Mouse (Mus musculus) embryonic facial prominence, embryonic 11.5 days (tissue): ENCODE results near the gene Sapcd2. TPM values are rescaled to one million over a fixed set of nuclear protein-coding genes. Genes with fewer than 3 reads are reported as not detected.
A peak's percentile ranks its signal among the peaks of the same experiment; 100 is the strongest.

ENCODE experiments used
- ATAC-seq: fragments of 200-750 bp; cut with Nextera tagmentation; replicated peaks from 2 replicates; pipeline ENCODE4 v1.8.0; 2017; ENCODE audit warnings: low read depth; ENCODE audit not compliant: insufficient number of reproducible peaks, low FRiP score, low TSS enrichment
- DNase-seq: peaks from one replicate; pipeline ENCODE4 v3.0.0-alpha.2; 2015; ENCODE audit warnings: low spot score
- H3K27ac ChIP-seq: fragments of 300-500 bp; sonication (generic); replicated peaks from 2 replicates; pipeline ENCODE4 v1.5.1; 2014; ENCODE audit warnings: mild to moderate bottlenecking, low read depth, low read length, control low read depth
- H3K27me3 ChIP-seq: fragments of 300-500 bp; sonication (generic); 2 replicates; pipeline ENCODE4 v1.6.1; 2014; ENCODE audit warnings: mild to moderate bottlenecking, low read length, moderate library complexity, mixed read lengths; ENCODE audit not compliant: control insufficient read depth, insufficient read depth
- H3K36me3 ChIP-seq: fragments of 300-500 bp; sonication (generic); replicated peaks from 2 replicates; pipeline ENCODE4 v1.6.1; 2014; ENCODE audit warnings: low read depth, mild to moderate bottlenecking, low read length, moderate library complexity, mixed read lengths; ENCODE audit not compliant: control insufficient read depth, insufficient read depth
- H3K4me1 ChIP-seq: fragments of 300-500 bp; sonication (generic); 2 replicates; pipeline ENCODE4 v1.6.1; 2014; ENCODE audit warnings: low read length, mixed read lengths; ENCODE audit not compliant: control insufficient read depth, insufficient read depth
- H3K4me2 ChIP-seq: fragments of 300-500 bp; sonication (generic); 2 replicates; pipeline ENCODE4 v1.6.1; 2014; ENCODE audit warnings: low read depth, mild to moderate bottlenecking, control low read depth, low read length, moderate library complexity
- H3K4me3 ChIP-seq: fragments of 300-500 bp; sonication (generic); 2 replicates; pipeline ENCODE4 v1.5.1; 2014; ENCODE audit warnings: low read depth, low read length, control low read depth
- H3K9ac ChIP-seq: fragments of 300-500 bp; sonication (generic); replicated peaks from 2 replicates; pipeline ENCODE4 v1.6.1; 2014; ENCODE audit warnings: mild to moderate bottlenecking, control low read depth, low read length
- H3K9me3 ChIP-seq: fragments of 300-500 bp; sonication (generic); replicated peaks from 2 replicates; pipeline ENCODE4 v1.6.1; 2016; ENCODE audit warnings: mild to moderate bottlenecking, low read length, inconsistent platforms, mixed read lengths; ENCODE audit not compliant: control insufficient read depth
- WGBS: fragments of 180-500 bp; shearing (Covaris S2); extraction: QIAGEN DNeasy Blood & Tissue Kit; methylation state at CpG from one replicate; pipeline ENCODE4 v1.1.7; 2014; 5-methylcytosine and 5-hydroxymethylcytosine counted together
- polyA plus RNA-seq: library from polyadenylated mRNA; unstranded; fragments of >200 nt; fragmentation: Nextera tagmentation; extraction: Ambion mirVana; gene quantifications from 2 replicates; pipeline ENCODE4 v1.2.1, GENCODE M21; 2014

The Sapcd2 gene
- polyA plus RNA-seq, 1 experiment from 2014 or later = 39.1 TPM

DNA sequence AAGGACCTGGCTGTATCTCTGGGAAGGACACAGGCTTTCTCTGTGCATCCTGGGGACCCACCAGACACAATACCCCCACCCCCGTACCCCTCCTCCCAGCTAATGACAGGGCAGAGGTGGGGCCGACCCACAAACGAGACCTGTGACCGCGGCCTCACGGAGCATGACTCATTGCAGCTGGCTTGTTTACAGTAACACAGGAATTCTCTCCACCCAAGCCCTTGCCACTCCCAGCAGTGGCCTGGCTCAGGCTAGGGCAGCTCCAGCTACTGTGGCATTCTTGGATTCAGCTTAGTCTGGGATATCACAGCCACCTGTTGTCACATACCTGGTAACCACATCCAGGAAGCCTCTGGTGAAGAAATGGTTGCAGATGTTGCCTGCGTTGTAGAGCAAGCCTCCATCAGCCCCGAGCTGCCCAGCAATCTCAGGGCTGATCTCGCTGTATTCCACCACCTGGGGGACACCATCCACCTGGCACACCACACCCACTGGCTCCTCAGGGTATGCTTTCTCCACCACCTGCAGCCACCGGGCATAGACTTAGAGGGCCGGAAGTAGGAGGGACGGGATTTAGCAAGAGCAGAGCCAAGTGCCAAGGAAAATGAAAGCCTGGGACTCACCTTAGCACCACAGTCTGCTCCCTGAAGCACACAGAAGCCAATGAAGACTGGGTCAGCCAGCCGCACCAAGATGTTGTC, 8.5 kb upstream of the Sapcd2 start:
- H3K4me3 ChIP-seq = no peak overlapping the region
- no peaks in the 10 kb centered on the region for H3K36me3 ChIP-seq
- no peak overlapping the region; the same call in 1 of the 2 replicates for H3K9ac ChIP-seq
- no peak overlapping the region for H3K27ac ChIP-seq
- no peak overlapping the region for H3K4me2 ChIP-seq
- no peak for DNase-seq
- H3K27me3 ChIP-seq = peaks cover 13% of the 10 kb centered on the region
- H3K4me1 ChIP-seq = peaks cover 3% of the 10 kb centered on the region; the same call in 1 of the 2 replicates
- H3K9me3 ChIP-seq = no peaks in the 10 kb centered on the region
- WGBS = 54% methylated on average over 13 of the region's 13 CpGs
- 0 out of 2 replicates have a peak, but pooled peaks have one; percentile 4 for ATAC-seq

DNA sequence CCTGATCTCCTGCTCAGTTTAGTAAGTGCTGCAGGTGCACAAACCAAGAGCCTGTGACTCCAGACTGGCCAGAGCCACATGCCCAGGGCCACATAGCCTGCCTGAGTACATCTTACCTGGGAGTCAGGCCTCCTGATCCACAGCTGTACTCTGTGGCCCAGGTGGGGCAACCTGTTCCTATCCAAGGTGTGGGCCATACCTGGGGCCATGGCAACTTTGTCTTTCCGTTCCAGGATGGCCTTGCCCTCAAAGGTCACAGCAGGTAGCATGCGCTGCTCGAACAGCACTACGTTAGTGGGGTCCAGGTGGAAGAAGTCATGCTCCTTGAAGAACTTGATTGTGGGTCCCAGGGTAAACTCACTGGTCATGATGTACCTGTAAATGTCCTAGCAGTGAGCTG, 7.8 kb upstream of the Sapcd2 start:
- DNase-seq (no peak), ATAC-seq (no peak)
- Histone ChIP-seq H3K4me2 (no peak overlapping the region), H3K4me3 (no peak overlapping the region), H3K9me3 (no peaks in the 10 kb centered on the region), H3K27me3 (peaks cover 13% of the 10 kb centered on the region), H3K27ac (no peak overlapping the region), H3K9ac (no peak overlapping the region; the same call in 1 of the 2 replicates), H3K4me1 (peaks cover 3% of the 10 kb centered on the region; the same call in 1 of the 2 replicates), H3K36me3 (no peaks in the 10 kb centered on the region)
- WGBS = 86% methylated on average over 4 of the region's 4 CpGs

- ATAC-seq (peak; percentile 30; the same call in 1 of the 2 replicates), DNase-seq (no peak)
- H3K36me3 ChIP-seq = no peaks in the 10 kb centered on the region
- peak overlapping the region; percentile 66 for H3K9ac ChIP-seq
- H3K4me2 ChIP-seq = peak overlapping the region; percentile 97
- H3K4me3 ChIP-seq = peak overlapping the region; percentile 54
- peaks cover 3% of the 10 kb centered on the region; the same call in 1 of the 2 replicates for H3K4me1 ChIP-seq
- H3K9me3 ChIP-seq = no peaks in the 10 kb centered on the region
- WGBS = 19% methylated on average over 9 of the region's 9 CpGs
- peaks cover 13% of the 10 kb centered on the region for H3K27me3 ChIP-seq
- H3K27ac ChIP-seq = no peak overlapping the region
Observed at GRCm38 (mm10) chr2:25364761-25365090, 7.4 kb upstream of the Sapcd2 start.

GRCm38 (mm10) chr2:25365091-25365761, 6.9 kb upstream of the Sapcd2 start, which contains the start of gene Uap1l1:
Gene Uap1l1, minus strand, starts transcription at chr2:25365682.
- Histone ChIP-seq H3K9me3 (no peaks in the 10 kb centered on the region), H3K36me3 (no peaks in the 10 kb centered on the region), H3K4me3 (peak within 1 kb of the TSS; percentile 54), H3K27me3 (peaks cover 13% of the 10 kb centered on the region), H3K4me1 (peaks cover 3% of the 10 kb centered on the region; the same call in 1 of the 2 replicates), H3K9ac (peak within 1 kb of the TSS; percentile 66), H3K4me2 (peak within 1 kb of the TSS; percentile 97), H3K27ac (no peak within 1 kb of the TSS)
- DNase-seq (peak; percentile 76), ATAC-seq (peak; percentile 74)
- WGBS = under 1% methylated on average over 54 of the region's 54 CpGs

DNA sequence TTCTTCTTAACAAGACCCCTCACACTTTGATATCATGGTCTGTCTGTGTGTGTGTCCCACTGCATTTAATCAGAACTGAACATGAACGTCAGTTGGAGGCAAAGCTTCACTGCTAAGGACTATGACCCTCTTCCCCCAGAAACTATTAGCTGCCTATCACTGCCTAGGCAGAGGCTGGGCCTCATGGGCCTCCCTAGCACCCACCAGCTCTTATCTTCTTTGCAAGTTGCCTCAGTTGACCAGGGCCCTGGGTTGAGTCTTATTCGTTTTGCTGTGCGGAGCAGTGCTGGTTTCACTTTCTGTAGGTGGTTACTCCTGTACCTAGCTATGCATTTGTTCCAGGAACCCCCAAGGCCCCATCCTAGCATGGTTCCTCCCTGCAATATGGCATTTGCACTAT, 2.1 kb upstream of the Sapcd2 start:
- 79% methylated on average over 3 of the region's 3 CpGs for WGBS
- no peaks in the 10 kb centered on the region for H3K9me3 ChIP-seq
- no peak for ATAC-seq

DNA sequence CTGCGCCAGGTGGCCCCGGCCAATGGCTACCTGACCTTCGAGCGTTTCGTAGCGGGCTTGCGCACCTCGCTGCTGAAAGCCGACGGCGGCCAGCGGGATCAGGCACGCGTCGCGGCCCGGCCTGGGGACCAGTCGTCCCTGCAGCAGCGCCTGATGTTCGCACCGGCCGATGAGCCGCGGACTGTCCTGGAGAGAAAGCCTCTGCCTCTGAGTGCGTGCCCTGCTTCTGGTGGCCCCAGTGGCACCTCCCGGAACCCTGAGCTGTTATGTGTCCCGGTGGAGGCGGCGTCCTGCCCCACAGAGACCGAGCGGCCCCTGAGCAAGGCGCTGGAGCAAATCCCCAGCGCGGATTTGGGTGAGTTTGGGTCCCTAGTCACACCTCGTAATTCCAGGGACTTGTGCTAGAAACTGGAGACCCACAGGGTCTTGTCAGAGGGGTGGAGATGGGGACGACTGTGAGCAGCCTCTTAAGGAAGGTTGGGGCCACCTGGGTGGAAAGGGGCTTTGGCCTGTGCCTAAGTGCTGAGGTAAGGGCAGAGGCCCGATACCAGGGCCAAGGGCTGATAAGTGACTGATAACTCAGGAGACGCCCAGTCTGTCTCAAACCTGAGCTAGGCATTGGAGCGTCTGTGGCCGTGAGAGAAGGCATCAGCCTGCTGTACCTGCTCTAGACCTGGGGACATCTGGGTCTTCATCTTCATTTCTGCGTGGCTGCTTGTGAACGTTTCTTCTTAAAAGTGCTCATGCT, 697 bp downstream of the Sapcd2 start:
- Histone ChIP-seq H3K27ac (no peak overlapping the region), H3K9me3 (no peaks in the 10 kb centered on the region), H3K9ac (peak overlapping the region; percentile 82), H3K4me1 (peaks cover 8% of the 10 kb centered on the region), H3K4me3 (peak overlapping the region; percentile 79), H3K4me2 (peak overlapping the region; percentile 96), H3K27me3 (no peaks in the 10 kb centered on the region), H3K36me3 (no peaks in the 10 kb centered on the region; the same call in none of the 2 replicates)
- no peak for DNase-seq
- ATAC-seq = no peak
- 3% methylated on average over 42 of the region's 42 CpGs for WGBS

More for the DNA sequence above, 2.1 kb upstream of the Sapcd2 start:
- no peak overlapping the region for H3K9ac ChIP-seq
- peaks cover 8% of the 10 kb centered on the region for H3K4me1 ChIP-seq
- no peak overlapping the region for H3K4me2 ChIP-seq
- no peaks in the 10 kb centered on the region for H3K27me3 ChIP-seq
- no peak overlapping the region for H3K4me3 ChIP-seq
- DNase-seq = no peak
- no peaks in the 10 kb centered on the region for H3K36me3 ChIP-seq
- H3K27ac ChIP-seq = no peak overlapping the region

DNA sequence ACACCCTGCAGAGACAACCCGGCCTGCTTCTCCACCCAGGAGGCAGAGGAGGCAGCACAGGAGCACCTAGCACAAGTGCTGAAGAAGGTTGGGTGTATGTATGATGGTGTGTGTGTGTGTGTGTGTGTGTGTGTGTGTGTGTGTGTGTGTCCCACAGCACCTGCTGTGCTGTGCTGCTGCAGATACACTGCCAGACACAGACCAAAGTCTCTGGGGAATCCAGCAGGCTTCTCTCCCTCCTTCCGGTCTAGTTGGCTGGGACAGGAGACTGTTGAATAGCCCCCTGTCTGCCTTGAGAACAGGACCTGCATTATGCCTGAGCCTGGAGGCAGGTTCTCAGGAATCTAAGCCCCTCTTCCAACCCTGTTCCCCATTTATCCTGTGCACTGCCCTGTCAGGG, 1.3 kb downstream of the Sapcd2 start:
- 23% methylated on average over 2 of the region's 2 CpGs for WGBS
- peaks cover 8% of the 10 kb centered on the region for H3K4me1 ChIP-seq
- peak overlapping the region; percentile 79 for H3K4me3 ChIP-seq
- H3K9me3 ChIP-seq = no peaks in the 10 kb centered on the region
- ATAC-seq (no peak), DNase-seq (no peak)
- peak overlapping the region; percentile 96 for H3K4me2 ChIP-seq
- H3K27ac ChIP-seq = no peak overlapping the region
- no peaks in the 10 kb centered on the region for H3K27me3 ChIP-seq
- no peaks in the 10 kb centered on the region; the same call in none of the 2 replicates for H3K36me3 ChIP-seq
- peak overlapping the region; percentile 82 for H3K9ac ChIP-seq
